Mouse (Mus musculus): ENCODE results near the gene Limk2. TPM values are rescaled to one million over a fixed set of nuclear protein-coding genes. Genes with fewer than 3 reads are reported as not detected.

Limk2 gene
- polyA plus RNA-seq, 1 experiment from 2014 or later: 49.1 TPM

- DNase-seq (no peak), ATAC-seq (ENCODE audit: insufficient read depth) (no peak)
- Histone ChIP-seq H3K4me3 (ENCODE audit: low read depth, low read length) (no peak overlapping the region), H3K4me2 (no peak overlapping the region), H3K27ac (ENCODE audit: low read depth) (no peak overlapping the region), H3K36me3 (ENCODE audit: insufficient read depth) (peaks cover 5% of the 10 kb centered on the region; the same call in 1 of the 2 replicates), H3K9me3 (ENCODE audit: low read depth, low read length) (no peaks in the 10 kb centered on the region), H3K9ac (no peak overlapping the region), H3K27me3 (ENCODE audit: insufficient read depth, low read length) (no peaks in the 10 kb centered on the region), H3K4me1 (ENCODE audit: insufficient read depth) (no peaks in the 10 kb centered on the region)
- TF ChIP-seq CTCF (IDR thresholded peaks at IDR 0.05; ENCODE audit: low read depth): no peak
- 83% methylated on average over 6 of the region's 6 CpGs for WGBS
These were observed 23.1 kb upstream of the Limk2 start for GRCm38 (mm10) chr11:3431976-3432603.

- Histone ChIP-seq H3K27ac (ENCODE audit: low read depth) (no peak overlapping the region), H3K9me3 (ENCODE audit: low read depth, low read length) (no peaks in the 10 kb centered on the region), H3K4me1 (ENCODE audit: insufficient read depth) (no peaks in the 10 kb centered on the region), H3K27me3 (ENCODE audit: insufficient read depth, low read length) (no peaks in the 10 kb centered on the region), H3K4me3 (ENCODE audit: low read depth, low read length) (no peak overlapping the region), H3K4me2 (no peak overlapping the region), H3K9ac (no peak overlapping the region), H3K36me3 (ENCODE audit: insufficient read depth) (peaks cover 7% of the 10 kb centered on the region; the same call in 1 of the 2 replicates)
- DNase-seq: no peak
- no peak for TF ChIP-seq CTCF (IDR thresholded peaks at IDR 0.05; ENCODE audit: low read depth)
- WGBS: 87% methylated on average over 3 of the region's 3 CpGs
- ATAC-seq (ENCODE audit: insufficient read depth): no peak
These were observed 22.5 kb upstream of the Limk2 start for GRCm38 (mm10) chr11:3431515-3431914.

- Histone ChIP-seq H3K9me3 (ENCODE audit: low read depth, low read length) (no peaks in the 10 kb centered on the region), H3K4me1 (ENCODE audit: insufficient read depth) (no peaks in the 10 kb centered on the region), H3K27me3 (ENCODE audit: insufficient read depth, low read length) (no peaks in the 10 kb centered on the region), H3K36me3 (ENCODE audit: insufficient read depth) (peaks cover 15% of the 10 kb centered on the region), H3K4me2 (no peak overlapping the region), H3K4me3 (ENCODE audit: low read depth, low read length) (no peak overlapping the region), H3K9ac (no peak overlapping the region), H3K27ac (ENCODE audit: low read depth) (no peak overlapping the region)
- WGBS: 82% methylated on average over 7 of the region's 7 CpGs
- DNase-seq (no peak), ATAC-seq (ENCODE audit: insufficient read depth) (no peak)
- no peak for TF ChIP-seq CTCF (IDR thresholded peaks at IDR 0.05; ENCODE audit: low read depth)
These were observed 19.6 kb upstream of the Limk2 start for GRCm38 (mm10) chr11:3428632-3429031.

GRCm38 (mm10) chr11:3427697-3428230 is 18.8 kb upstream of the Limk2 start:
- TF ChIP-seq CTCF (IDR thresholded peaks at IDR 0.05; ENCODE audit: low read depth): no peak
- Histone ChIP-seq H3K9ac (no peak overlapping the region), H3K4me2 (no peak overlapping the region), H3K4me1 (ENCODE audit: insufficient read depth) (no peaks in the 10 kb centered on the region), H3K36me3 (ENCODE audit: insufficient read depth) (peaks cover 19% of the 10 kb centered on the region), H3K27me3 (ENCODE audit: insufficient read depth, low read length) (no peaks in the 10 kb centered on the region), H3K9me3 (ENCODE audit: low read depth, low read length) (no peaks in the 10 kb centered on the region), H3K27ac (ENCODE audit: low read depth) (no peak overlapping the region), H3K4me3 (ENCODE audit: low read depth, low read length) (no peak overlapping the region)
- ATAC-seq (ENCODE audit: insufficient read depth) (no peak), DNase-seq (no peak)
- 77% methylated on average over 3 of the region's 3 CpGs for WGBS

GRCm38 (mm10) chr11:3422242-3422641 is 13.3 kb upstream of the Limk2 start:
- no peak for TF ChIP-seq CTCF (IDR thresholded peaks at IDR 0.05; ENCODE audit: low read depth)
- no peaks in the 10 kb centered on the region for H3K27me3 ChIP-seq (ENCODE audit: insufficient read depth, low read length)
- no peak overlapping the region for H3K4me2 ChIP-seq

GRCm38 (mm10) chr11:3418741-3419140 is 9.8 kb upstream of the Limk2 start:
- Histone ChIP-seq H3K27me3 (ENCODE audit: insufficient read depth, low read length) (no peaks in the 10 kb centered on the region), H3K36me3 (ENCODE audit: insufficient read depth) (peaks cover 44% of the 10 kb centered on the region), H3K4me1 (ENCODE audit: insufficient read depth) (no peaks in the 10 kb centered on the region), H3K9ac (no peak overlapping the region), H3K9me3 (ENCODE audit: low read depth, low read length) (no peaks in the 10 kb centered on the region), H3K27ac (ENCODE audit: low read depth) (peak overlapping the region; percentile 75; the same call in 1 of the 2 replicates), H3K4me3 (ENCODE audit: low read depth, low read length) (no peak overlapping the region), H3K4me2 (no peak overlapping the region)
- ATAC-seq (ENCODE audit: insufficient read depth): no peak
- WGBS: 63% methylated on average over 4 of the region's 4 CpGs
- peak; percentile 26 for DNase-seq
- TF ChIP-seq CTCF (IDR thresholded peaks at IDR 0.05; ENCODE audit: low read depth): no peak

More at GRCm38 (mm10) chr11:3422242-3422641, 13.3 kb upstream of the Limk2 start:
- H3K9me3 ChIP-seq (ENCODE audit: low read depth, low read length): no peaks in the 10 kb centered on the region
- H3K27ac ChIP-seq (ENCODE audit: low read depth): no peak overlapping the region
- no peak for DNase-seq
- H3K4me1 ChIP-seq (ENCODE audit: insufficient read depth): no peaks in the 10 kb centered on the region
- no peak for ATAC-seq (ENCODE audit: insufficient read depth)
- no peak overlapping the region for H3K4me3 ChIP-seq (ENCODE audit: low read depth, low read length)
- H3K9ac ChIP-seq: no peak overlapping the region
- whole genome bisulfite sequencing: 79% methylated on average over 4 of the region's 4 CpGs
- peaks cover 44% of the 10 kb centered on the region for H3K36me3 ChIP-seq (ENCODE audit: insufficient read depth)

- H3K9ac ChIP-seq: no peak overlapping the region
- H3K27me3 ChIP-seq (ENCODE audit: insufficient read depth, low read length): no peaks in the 10 kb centered on the region
- no peak overlapping the region for H3K4me2 ChIP-seq
- DNase-seq: no peak
- no peaks in the 10 kb centered on the region for H3K4me1 ChIP-seq (ENCODE audit: insufficient read depth)
- 76% methylated on average over 6 of the region's 6 CpGs for WGBS
- TF ChIP-seq CTCF (IDR thresholded peaks at IDR 0.05; ENCODE audit: low read depth): no peak
- H3K27ac ChIP-seq (ENCODE audit: low read depth): no peak overlapping the region
- H3K4me3 ChIP-seq (ENCODE audit: low read depth, low read length): no peak overlapping the region
- H3K9me3 ChIP-seq (ENCODE audit: low read depth, low read length): no peaks in the 10 kb centered on the region
- H3K36me3 ChIP-seq (ENCODE audit: insufficient read depth): peaks cover 43% of the 10 kb centered on the region
- no peak for ATAC-seq (ENCODE audit: insufficient read depth)
These were observed 8.8 kb upstream of the Limk2 start for GRCm38 (mm10) chr11:3417795-3418194.

Data from lung, embryonic 14.5 days (tissue).